Mouse (Mus musculus) urinary bladder, postnatal 0 days (tissue): ENCODE results near the gene Taf9. TPM values are rescaled to one million over a fixed set of nuclear protein-coding genes. Genes with fewer than 3 reads are reported as not detected.

Source experiments
- polyA plus RNA-seq: library from polyadenylated mRNA; unstranded; fragments of >200 nt; fragmentation: Nextera tagmentation; extraction: Ambion mirVana; gene quantifications from 2 replicates; pipeline ENCODE4 v1.2.1, GENCODE M21; 2015

Taf9 gene
- 9.6 and 16.5 TPM in 2 replicates for polyA plus RNA-seq

GRCm38 (mm10) chr13:100651439-100652186, at the start of gene Taf9:
Gene Taf9, plus strand, starts transcription at chr13:100651579.

GRCm38 (mm10) chr13:100616181-100617087, 34.9 kb upstream of the Taf9 start, which contains the start of gene Marveld2:
Gene Marveld2, minus strand, starts transcription at chr13:100616971.

GRCm38 (mm10) chr13:100650550-100651438, 585 bp upstream of the Taf9 start, which contains the start of the genes Ak6 and Rad17:
Gene Ak6, plus strand, starts transcription at chr13:100650979.
Gene Rad17, minus strand, starts transcription at chr13:100651051.

GRCm38 (mm10) chr13:100669291-100670022, 18.1 kb downstream of the Taf9 start, which contains the start of gene Ccdc125:
Gene Ccdc125, plus strand, starts transcription at chr13:100669717.

Other genes with a start within 250 kb of the Taf9 start
- gene Naip1, start 198.7 kb upstream of the Taf9 start, polyA plus RNA-seq: 0.04 and 0.17 TPM in 2 replicates
- gene Gtf2h2, start 159.0 kb upstream of the Taf9 start, polyA plus RNA-seq: 26.8 and 27.1 TPM in 2 replicates
- 11.2 and 11.7 TPM in 2 replicates for gene Ocln, start 98.9 kb upstream of the Taf9 start, polyA plus RNA-seq
- gene Marveld2, start 34.6 kb upstream of the Taf9 start, polyA plus RNA-seq: 6.4 and 6.5 TPM in 2 replicates
- gene Ak6, start 600 bp upstream of the Taf9 start, polyA plus RNA-seq: 189 and 199 TPM in 2 replicates
- gene Rad17, start 528 bp upstream of the Taf9 start, polyA plus RNA-seq: 12.3 and 14.2 TPM in 2 replicates
- 4.5 and 5.7 TPM in 2 replicates for gene Ccdc125, start 18.1 kb downstream of the Taf9 start, polyA plus RNA-seq
- gene Cdk7, start 79.4 kb downstream of the Taf9 start, polyA plus RNA-seq: 61.7 and 66.8 TPM in 2 replicates
- 147 and 167 TPM in 2 replicates for gene Mrps36, start 93.1 kb downstream of the Taf9 start, polyA plus RNA-seq
- 7.5 and 10.0 TPM in 2 replicates for gene Cenph, start 124.3 kb downstream of the Taf9 start, polyA plus RNA-seq
- gene Ccnb1, start 135.0 kb downstream of the Taf9 start, polyA plus RNA-seq: 34.3 and 48.0 TPM in 2 replicates
- 28.8 and 33.7 TPM in 2 replicates for gene Slc30a5, start 181.8 kb downstream of the Taf9 start, polyA plus RNA-seq